Mouse (Mus musculus) E14TG2a.4 (cell line): Measurements from ENCODE around the gene Sspn.

Experiments used
- H3K27me3 ChIP-seq: 2 replicates; pipeline ENCODE4 v1.6.1; 2014; ENCODE audit warnings: low read length, control low read depth; ENCODE audit not compliant: insufficient read depth
- H3K36me3 ChIP-seq: 2 replicates; pipeline ENCODE4 v1.6.1; 2014; ENCODE audit warnings: low read length, control low read depth; ENCODE audit not compliant: insufficient read depth
- H3K4me1 ChIP-seq: replicated peaks from 2 replicates; pipeline ENCODE4 v1.6.1; 2014; ENCODE audit warnings: low read depth, low read length, control low read depth
- H3K4me3 ChIP-seq: replicated peaks from 2 replicates; pipeline ENCODE4 v1.5.1; 2014; ENCODE audit warnings: mild to moderate bottlenecking, low read length
- H3K9me3 ChIP-seq: 2 replicates; pipeline ENCODE4 v1.6.1; 2014; ENCODE audit warnings: low read length, control low read depth
- CTCF ChIP-seq: conservative IDR thresholded peaks from 2 replicates; pipeline ENCODE4 v1.5.1; 2014; ENCODE audit warnings: low read length
- NANOG ChIP-seq: IDR thresholded peaks from 2 replicates; pipeline ENCODE4 v1.6.1; 2014; ENCODE audit warnings: borderline replicate concordance, low read length, mixed read lengths
- POU5F1 ChIP-seq: IDR thresholded peaks from 2 replicates; pipeline ENCODE4 v1.6.1; 2014; ENCODE audit warnings: low read length, borderline replicate concordance

The Sspn gene

GRCm38 (mm10) chr6:146008450-146008981 is 77.1 kb downstream of the Sspn start:
- H3K4me1 ChIP-seq: no peaks in the 10 kb centered on the region
- no peak overlapping the region for H3K4me3 ChIP-seq
- H3K27me3 ChIP-seq: peaks cover 3% of the 10 kb centered on the region; the same call in 1 of the 2 replicates
- H3K36me3 ChIP-seq: no peaks in the 10 kb centered on the region
- TF ChIP-seq POU5F1 (no peak), NANOG (no peak), CTCF (no peak)
- H3K9me3 ChIP-seq: no peaks in the 10 kb centered on the region

- TF ChIP-seq POU5F1 (no peak), NANOG (no peak), CTCF (no peak)
- H3K27me3 ChIP-seq: peaks cover 3% of the 10 kb centered on the region; the same call in 1 of the 2 replicates
- H3K4me3 ChIP-seq: no peak overlapping the region
- H3K9me3 ChIP-seq: no peaks in the 10 kb centered on the region
- no peaks in the 10 kb centered on the region for H3K36me3 ChIP-seq
- no peaks in the 10 kb centered on the region for H3K4me1 ChIP-seq
Observed at GRCm38 (mm10) chr6:146009163-146009915, 77.9 kb downstream of the Sspn start.

DNA sequence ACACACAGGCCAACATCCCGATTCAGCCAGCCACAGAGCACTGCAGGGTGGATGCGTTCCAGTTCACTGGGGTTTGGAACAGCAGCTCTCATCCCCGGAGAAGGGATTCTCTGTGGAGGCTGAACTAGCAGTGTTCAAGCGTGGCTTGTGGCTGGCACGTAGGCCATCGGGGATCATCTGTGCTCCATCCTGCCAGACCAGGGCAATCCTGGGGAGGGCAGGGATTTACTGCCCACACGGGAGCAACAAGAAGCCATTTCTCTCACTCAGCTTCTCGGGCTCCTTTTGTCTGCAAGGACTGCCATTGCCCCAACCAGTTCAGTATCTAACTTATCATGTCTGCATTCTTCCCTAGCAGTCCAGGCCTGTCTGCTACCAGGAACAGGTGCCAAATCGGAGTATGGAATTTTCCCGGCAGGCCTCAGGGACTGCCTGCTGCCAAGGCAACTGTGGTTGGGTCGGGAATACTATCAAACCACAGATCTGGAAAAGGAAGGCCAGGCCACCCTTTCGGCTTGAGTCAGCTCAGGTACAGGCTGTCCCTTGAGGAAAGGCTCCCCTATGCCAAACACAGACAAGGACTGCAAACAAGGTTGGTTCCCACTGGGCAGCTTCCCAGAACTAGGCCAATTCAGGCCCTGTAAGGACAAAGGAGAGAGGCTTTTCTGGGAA is 78.8 kb downstream of the Sspn start:
- H3K4me3 ChIP-seq: no peak overlapping the region
- TF ChIP-seq POU5F1: no peak
- TF ChIP-seq CTCF: no peak
- no peak for TF ChIP-seq NANOG
- H3K4me1 ChIP-seq: no peaks in the 10 kb centered on the region
- H3K9me3 ChIP-seq: no peaks in the 10 kb centered on the region
- H3K36me3 ChIP-seq: no peaks in the 10 kb centered on the region
- H3K27me3 ChIP-seq: peaks cover 3% of the 10 kb centered on the region; the same call in 1 of the 2 replicates

DNA sequence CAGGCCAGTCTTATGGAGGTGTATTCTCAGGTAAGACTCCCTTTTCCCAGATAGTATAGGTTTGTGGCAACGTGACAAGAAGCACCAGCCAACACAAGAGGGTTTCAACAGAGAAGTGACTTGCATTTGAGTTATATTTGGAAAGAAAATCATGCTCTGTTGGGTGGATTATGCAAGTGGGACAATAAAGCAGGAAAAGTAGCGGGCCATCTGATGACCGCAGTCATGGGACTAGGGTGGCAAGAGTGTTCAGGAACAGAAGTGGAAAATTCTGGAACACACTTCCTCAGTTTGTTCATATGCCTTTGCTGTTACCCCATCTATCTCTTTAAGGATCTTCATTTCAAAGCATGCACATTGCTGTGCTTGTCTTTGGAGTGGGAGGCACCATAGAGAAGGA is 82.9 kb downstream of the Sspn start:
- Histone ChIP-seq H3K9me3 (no peaks in the 10 kb centered on the region), H3K27me3 (no peaks in the 10 kb centered on the region; the same call in 1 of the 2 replicates), H3K36me3 (no peaks in the 10 kb centered on the region), H3K4me1 (no peaks in the 10 kb centered on the region), H3K4me3 (no peak overlapping the region)
- TF ChIP-seq CTCF: no peak
- no peak for TF ChIP-seq NANOG
- TF ChIP-seq POU5F1: no peak
